In genomic region chr19:34878603-34879541, GRCm38 (mm10) we compare ENCODE assay signal across 8 mouse cellular contexts. TPM values are rescaled to one million over a fixed set of nuclear protein-coding genes. Genes with fewer than 3 reads are reported as not detected.
A peak's percentile ranks its signal among the peaks of the same experiment; 100 is the strongest.
DNase-seq lines count a peak whose midpoint lies in the region; ATAC-seq and TF ChIP-seq lines count a peak whose summit lies in the region.

Gene Pank1, minus strand, starts transcription at chr19:34879455.

- H3K4me2 ChIP-seq in forebrain, embryonic 15.5 days (replicated peaks) = peak within 1 kb of the TSS; percentile 75

- no peaks in the 10 kb centered on the region for H3K4me1 ChIP-seq in ES-Bruce4 (ENCODE audit: control insufficient read depth, insufficient read depth, low read length)
- H3K4me1 ChIP-seq in forebrain, embryonic 15.5 days = peaks cover 18% of the 10 kb centered on the region
- H3K4me1 ChIP-seq in lung, adult 2 months (ENCODE audit: control insufficient read depth, insufficient read depth, low read length) = no peaks in the 10 kb centered on the region; the same call in 1 of the 2 replicates
- peaks cover 3% of the 10 kb centered on the region; the same call in 1 of the 2 replicates for H3K4me1 ChIP-seq in olfactory bulb, adult 2 months (ENCODE audit: control insufficient read depth, insufficient read depth, low read length)
- peaks cover 8% of the 10 kb centered on the region for H3K4me1 ChIP-seq in thymus, adult 2 months (replicated peaks; ENCODE audit: control insufficient read depth, insufficient read depth, low read length)

- TF ChIP-seq POLR2A in ES-Bruce4 (IDR thresholded peaks at IDR 0.05; ENCODE audit: insufficient read depth, low read length) = no peak
- peak; percentile 16; the same call in 1 of the 2 replicates for TF ChIP-seq POLR2A in lung, adult 2 months (IDR thresholded peaks at IDR 0.05; ENCODE audit: borderline replicate concordance, extremely low read depth, low read depth, low read length)
- peak; percentile 35; the same call in 1 of the 2 replicates for TF ChIP-seq POLR2A in olfactory bulb, adult 2 months (IDR thresholded peaks at IDR 0.05; ENCODE audit: insufficient read depth, low read depth, low read length)
- TF ChIP-seq POLR2A in thymus, adult 2 months (IDR thresholded peaks at IDR 0.05; ENCODE audit: control insufficient read depth, extremely low read depth, insufficient read depth, low read length, poor library complexity) = no peak

- peaks cover 2% of the 10 kb centered on the region; the same call in 1 of the 2 replicates for H3K27me3 ChIP-seq in ES-Bruce4 (ENCODE audit: control insufficient read depth, insufficient read depth, low read length, poor library complexity, severe bottlenecking)
- H3K27me3 ChIP-seq in forebrain, embryonic 15.5 days = no peaks in the 10 kb centered on the region
- no peaks in the 10 kb centered on the region for H3K27me3 ChIP-seq in thymus, adult 2 months (ENCODE audit: control insufficient read depth, insufficient read depth, low read length)

- H3K9me3 ChIP-seq in ES-Bruce4 (replicated peaks; ENCODE audit: control insufficient read depth, insufficient read depth, low read length, poor library complexity, severe bottlenecking) = no peaks in the 10 kb centered on the region
- no peaks in the 10 kb centered on the region for H3K9me3 ChIP-seq in forebrain, embryonic 15.5 days

- H3K4me3 ChIP-seq in ES-Bruce4 (ENCODE audit: low read depth, low read length) = peak within 1 kb of the TSS; percentile 85
- H3K4me3 ChIP-seq in forebrain, embryonic 15.5 days = peak within 1 kb of the TSS; percentile 80
- H3K4me3 ChIP-seq in layer of hippocampus, adult 2 months = peak within 1 kb of the TSS; percentile 78
- peak within 1 kb of the TSS; percentile 81 for H3K4me3 ChIP-seq in lung, adult 2 months (replicated peaks; ENCODE audit: extremely low read depth, low read depth, low read length)
- peak within 1 kb of the TSS; percentile 85 for H3K4me3 ChIP-seq in olfactory bulb, adult 2 months (ENCODE audit: insufficient read depth, low read depth, low read length)
- H3K4me3 ChIP-seq in thymus, adult 2 months (ENCODE audit: control insufficient read depth, insufficient read depth, low read length) = peak within 1 kb of the TSS; percentile 82

- no peak for TF ChIP-seq CTCF in ES-Bruce4 (IDR thresholded peaks at IDR 0.05; ENCODE audit: low read depth, low read length)
- TF ChIP-seq CTCF in layer of hippocampus, adult 2 months (conservative IDR thresholded peaks at IDR 0.05) = no peak
- no peak for TF ChIP-seq CTCF in lung, adult 2 months (IDR thresholded peaks at IDR 0.05; ENCODE audit: insufficient read depth, low read length)
- no peak for TF ChIP-seq CTCF in olfactory bulb, adult 2 months (IDR thresholded peaks at IDR 0.05; ENCODE audit: insufficient read depth, low read depth, low read length)
- TF ChIP-seq CTCF in thymus, adult 2 months (IDR thresholded peaks at IDR 0.05; ENCODE audit: borderline replicate concordance, control insufficient read depth, extremely low read depth, insufficient read depth, low read length, poor library complexity) = no peak

- peak; percentile 74 for ATAC-seq in forebrain, embryonic 15.5 days (replicated peaks)

- TF ChIP-seq EP300 in ES-Bruce4 (IDR thresholded peaks at IDR 0.05; ENCODE audit: insufficient read depth, low read depth, low read length) = no peak

- WGBS in forebrain, embryonic 15.5 days = under 1% methylated on average over 95 of the region's 96 CpGs
- WGBS in lung, adult 2 months = under 1% methylated on average over 86 of the region's 96 CpGs
- WGBS in olfactory bulb, adult 2 months = under 1% methylated on average over 96 of the region's 96 CpGs
- WGBS in thymus, adult 2 months = under 1% methylated on average over 83 of the region's 96 CpGs

- intact Hi-C loops in heart, postnatal 25 days (cut with DNase I) = loop anchor here (2.0 to 10.0 kb wide), 3 partner anchors 43 to 354 kb away; partner anchors contain the start of genes Kif20b and Lipa

- H3K36me3 ChIP-seq in ES-Bruce4 (ENCODE audit: control insufficient read depth, insufficient read depth, low read length, poor library complexity, severe bottlenecking) = no peaks in the 10 kb centered on the region
- H3K36me3 ChIP-seq in forebrain, embryonic 15.5 days = no peaks in the 10 kb centered on the region
- no peaks in the 10 kb centered on the region for H3K36me3 ChIP-seq in thymus, adult 2 months (ENCODE audit: control insufficient read depth, insufficient read depth, low read length)

- peak within 1 kb of the TSS; percentile 71 for H3K27ac ChIP-seq in ES-Bruce4 (ENCODE audit: insufficient read depth, low read length)
- H3K27ac ChIP-seq in forebrain, embryonic 15.5 days (replicated peaks) = peak within 1 kb of the TSS; percentile 95
- H3K27ac ChIP-seq in layer of hippocampus, adult 2 months = peak within 1 kb of the TSS; percentile 96
- peak within 1 kb of the TSS; percentile 94 for H3K27ac ChIP-seq in olfactory bulb, adult 2 months (ENCODE audit: insufficient read depth, low read depth, low read length)
- H3K27ac ChIP-seq in thymus, adult 2 months (ENCODE audit: control insufficient read depth, insufficient read depth, low read length) = no peak within 1 kb of the TSS

- DNase-seq in c-Kit-positive CD71-positive TER-119-negative erythroid progenitor cells, embryonic 14.5 days (ENCODE audit: low read depth) = peak; percentile 51
- peak; percentile 28 for DNase-seq in heart, postnatal 25 days (ENCODE audit: low spot score)
- DNase-seq in layer of hippocampus, adult 2 months (ENCODE audit: low spot score in 2 of 2) = peak; percentile 57 to 77
- DNase-seq in lung, adult 2 months = peak; percentile 72
- peak; percentile 72 for DNase-seq in thymus, adult 2 months

- H3K9ac ChIP-seq in ES-Bruce4 (ENCODE audit: low read depth, poor library complexity, severe bottlenecking) = peak within 1 kb of the TSS; percentile 97
- H3K9ac ChIP-seq in forebrain, embryonic 15.5 days (replicated peaks) = peak within 1 kb of the TSS; percentile 94

RNA-seq across cellular contexts. Expression of gene Pank1, which starts in this region (rescaled TPM):
- 7.4 and 8.7 TPM in 2 replicates for polyA plus RNA-seq in ES-Bruce4 (2011; ENCODE audit: insufficient read depth, insufficient read length, low read depth, missing spikeins)
- 5.6 and 6.5 TPM in 2 replicates for polyA plus RNA-seq in forebrain, embryonic 15.5 days (2015; fragmentation: Nextera tagmentation; extraction: Ambion mirVana)
- 10 to 100 TPM; 40.0 to 47.8 TPM for total RNA-seq in heart, postnatal 25 days (2021)
- 10 to 100 TPM; 19.6 to 21.7 TPM for total RNA-seq in layer of hippocampus, adult 2 months (2021)
- 1.4 and 2.6 TPM in 2 replicates for polyA plus RNA-seq in lung, adult 2 months (2012; rRNA removed)
- not detected in 2 replicates for polyA plus RNA-seq in olfactory bulb, adult 2 months (2012; ENCODE audit: insufficient read depth, insufficient read length, low replicate concordance, missing spikeins)
- 0.92 and 1.6 TPM in 2 replicates for polyA plus RNA-seq in thymus, adult 2 months (2012; rRNA removed)

Comparison
In these comparisons a context has a peak if more than half of its experiments do, and no peak if none do; other contexts are left out.
1. POLR2A ChIP-seq: peak in lung, adult 2 months (single experiment) and olfactory bulb, adult 2 months (single experiment); none in ES-Bruce4 (single experiment) and thymus, adult 2 months (single experiment).
2. Peak in every context shown above with its lines, with median percentiles within 50 percentile points of each other: H3K4me3 ChIP-seq and DNase-seq.